8 mouse cellular contexts compared by ENCODE assay signal in the genomic region with DNA sequence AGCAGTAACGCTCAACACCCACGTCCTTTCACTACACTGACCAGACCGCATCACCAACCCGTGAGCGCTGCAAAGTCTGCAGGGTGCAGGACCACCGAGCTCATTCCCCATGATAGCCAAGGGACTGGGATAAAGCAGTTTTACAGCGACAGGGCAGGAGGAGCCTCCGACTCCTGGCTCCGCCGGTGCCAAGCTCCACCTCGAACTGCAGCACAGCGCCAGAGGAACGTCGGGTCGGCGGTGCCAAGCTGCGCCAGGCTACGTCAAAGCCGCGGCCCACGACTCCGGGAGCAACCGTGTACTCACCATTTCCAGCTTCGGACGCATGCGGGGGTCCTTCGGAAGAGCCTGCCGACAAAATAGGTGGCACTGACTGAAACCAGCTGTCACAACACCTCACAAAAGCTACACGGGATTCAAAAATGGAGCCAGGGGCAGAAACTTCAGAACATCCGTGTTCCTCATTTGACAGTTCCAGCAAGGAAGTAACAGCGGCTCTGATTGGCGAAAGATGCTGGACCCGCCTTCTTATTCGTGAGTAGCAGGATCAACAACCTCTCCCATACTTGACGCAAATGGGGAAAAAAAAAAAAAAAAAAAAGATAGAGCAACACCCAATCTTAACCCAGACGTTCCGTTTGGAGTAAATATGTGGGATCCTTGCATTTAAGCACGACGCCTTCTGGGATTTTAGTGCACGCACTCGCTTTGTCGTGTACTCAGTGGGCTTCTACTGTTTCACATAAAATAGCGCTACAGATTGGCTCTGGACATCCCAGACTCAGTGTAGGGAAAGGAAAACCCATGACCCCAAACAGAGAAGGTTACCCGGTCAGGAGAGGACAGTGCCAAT. TPM values are rescaled to one million over a fixed set of nuclear protein-coding genes. Genes with fewer than 3 reads are reported as not detected.
DNase-seq lines count a peak whose midpoint lies in the region; ATAC-seq and TF ChIP-seq lines count a peak whose summit lies in the region.

TSS of gene Zfp101 (minus strand) at position 460 of the 853 bp plus-strand sequence.

- peak within 1 kb of the TSS; percentile 66 for H3K9ac ChIP-seq in embryonic facial prominence, embryonic 15.5 days
- H3K9ac ChIP-seq in limb, embryonic 14.5 days (ENCODE audit: low read depth, low read length, severe bottlenecking): peak within 1 kb of the TSS; percentile 69
- H3K9ac ChIP-seq in midbrain, postnatal 0 days (replicated peaks; ENCODE audit: low read length, poor library complexity, severe bottlenecking): peak within 1 kb of the TSS; percentile 62

- peak within 1 kb of the TSS; percentile 68 for H3K27ac ChIP-seq in bone marrow, adult 2 months (ENCODE audit: control insufficient read depth, insufficient read depth, low read depth, low read length, poor library complexity)
- peak within 1 kb of the TSS; percentile 83 for H3K27ac ChIP-seq in embryonic facial prominence, embryonic 15.5 days (replicated peaks)
- peak within 1 kb of the TSS; percentile 73 for H3K27ac ChIP-seq in limb, embryonic 14.5 days (replicated peaks; ENCODE audit: low read depth, low read length)
- H3K27ac ChIP-seq in midbrain, postnatal 0 days (ENCODE audit: low read depth, low read length): peak within 1 kb of the TSS; percentile 79

- H3K4me3 ChIP-seq in bone marrow, adult 2 months (replicated peaks; ENCODE audit: control insufficient read depth, low read depth, low read length): peak within 1 kb of the TSS; percentile 88
- peak within 1 kb of the TSS; percentile 89 for H3K4me3 ChIP-seq in embryonic facial prominence, embryonic 15.5 days (replicated peaks)
- H3K4me3 ChIP-seq in limb, embryonic 14.5 days (replicated peaks; ENCODE audit: low read length): peak within 1 kb of the TSS; percentile 78
- H3K4me3 ChIP-seq in midbrain, postnatal 0 days (ENCODE audit: low read depth, low read length): peak within 1 kb of the TSS; percentile 83

- TF ChIP-seq POLR2A in bone marrow, adult 2 months (IDR thresholded peaks at IDR 0.05; ENCODE audit: borderline replicate concordance, control insufficient read depth, low read depth, low read length): peak; percentile 61; the same call in 1 of the 2 replicates
- 0 out of 2 replicates have a peak, but pooled peaks have one; percentile 30 for TF ChIP-seq POLR2A in limb, embryonic 14.5 days (IDR thresholded peaks at IDR 0.05; ENCODE audit: borderline replicate concordance, extremely low read depth, insufficient read depth, insufficient read length)

- H3K4me2 ChIP-seq in embryonic facial prominence, embryonic 15.5 days (replicated peaks): peak within 1 kb of the TSS; percentile 56
- H3K4me2 ChIP-seq in limb, embryonic 14.5 days (replicated peaks; ENCODE audit: low read depth, low read length, severe bottlenecking): peak within 1 kb of the TSS; percentile 63
- peak within 1 kb of the TSS; percentile 51 for H3K4me2 ChIP-seq in midbrain, postnatal 0 days (ENCODE audit: low read depth, low read length, poor library complexity, severe bottlenecking)

- peak; percentile 3; the same call in 1 of the 2 replicates for TF ChIP-seq CTCF in bone marrow, adult 2 months (IDR thresholded peaks at IDR 0.05; ENCODE audit: control insufficient read depth, insufficient read depth, low read length)
- TF ChIP-seq CTCF in midbrain, postnatal 0 days (IDR thresholded peaks at IDR 0.05): no peak

- no peaks in the 10 kb centered on the region for H3K9me3 ChIP-seq in embryonic facial prominence, embryonic 15.5 days (replicated peaks)
- H3K9me3 ChIP-seq in limb, embryonic 14.5 days (ENCODE audit: control insufficient read depth, low read length): no peaks in the 10 kb centered on the region
- no peaks in the 10 kb centered on the region for H3K9me3 ChIP-seq in midbrain, postnatal 0 days (ENCODE audit: low read length)

- H3K4me1 ChIP-seq in bone marrow, adult 2 months (ENCODE audit: control insufficient read depth, insufficient read depth, low read length): no peaks in the 10 kb centered on the region; the same call in 1 of the 2 replicates
- H3K4me1 ChIP-seq in embryonic facial prominence, embryonic 15.5 days: peaks cover 7% of the 10 kb centered on the region; the same call in 1 of the 2 replicates
- H3K4me1 ChIP-seq in limb, embryonic 14.5 days (ENCODE audit: control insufficient read depth, insufficient read depth, low read length): peaks cover 3% of the 10 kb centered on the region; the same call in 1 of the 2 replicates
- H3K4me1 ChIP-seq in midbrain, postnatal 0 days (ENCODE audit: insufficient read depth, low read length): no peaks in the 10 kb centered on the region

- peak; percentile 98 for DNase-seq in 416B (ENCODE audit: low read depth)
- peak; percentile 95 for DNase-seq in heart, adult 8-10 months (ENCODE audit: low spot score)
- peak; percentile 97 for DNase-seq in kidney, adult 9 months
- peak; percentile 96 for DNase-seq in limb, embryonic 14.5 days (ENCODE audit: low spot score)
- peak; percentile 97 for DNase-seq in midbrain, postnatal 0 days (ENCODE audit: low spot score)
- DNase-seq in spleen, postnatal 14 days (ENCODE audit: low spot score in 2 of 2): peak; percentile 62 to 79

- no peaks in the 10 kb centered on the region for H3K36me3 ChIP-seq in embryonic facial prominence, embryonic 15.5 days
- H3K36me3 ChIP-seq in limb, embryonic 14.5 days (ENCODE audit: control insufficient read depth, insufficient read depth, low read length): no peaks in the 10 kb centered on the region
- H3K36me3 ChIP-seq in midbrain, postnatal 0 days (ENCODE audit: insufficient read depth, low read length): no peaks in the 10 kb centered on the region

- ATAC-seq in embryonic facial prominence, embryonic 15.5 days (ENCODE audit: insufficient number of reproducible peaks, low FRiP score, low TSS enrichment, low read depth): peak; percentile 96
- peak; percentile 99 for ATAC-seq in limb, embryonic 14.5 days (ENCODE audit: low FRiP score, low read depth)
- ATAC-seq in midbrain, postnatal 0 days (ENCODE audit: low FRiP score): peak; percentile 99

- no peaks in the 10 kb centered on the region for H3K27me3 ChIP-seq in embryonic facial prominence, embryonic 15.5 days
- no peaks in the 10 kb centered on the region for H3K27me3 ChIP-seq in limb, embryonic 14.5 days (ENCODE audit: control insufficient read depth, insufficient read depth, low read length)
- H3K27me3 ChIP-seq in midbrain, postnatal 0 days (ENCODE audit: insufficient read depth, low read length): no peaks in the 10 kb centered on the region

- WGBS in bone marrow, adult 2 months: under 1% methylated on average over 44 of the region's 44 CpGs
- under 1% methylated on average over 44 of the region's 44 CpGs for WGBS in embryonic facial prominence, embryonic 15.5 days
- under 1% methylated on average over 44 of the region's 44 CpGs for WGBS in limb, embryonic 14.5 days
- WGBS in midbrain, postnatal 0 days: under 1% methylated on average over 44 of the region's 44 CpGs

RNA-seq across cellular contexts. Expression of gene Zfp101, which starts in this region (rescaled TPM):
- 9.0 and 13.9 TPM in 2 replicates for polyA plus RNA-seq in bone marrow, adult 2 months (2011; ENCODE audit: insufficient read depth, insufficient read length, low replicate concordance, missing spikeins)
- 13.7 and 15.8 TPM in 2 replicates for polyA plus RNA-seq in embryonic facial prominence, embryonic 15.5 days (2015; fragmentation: Nextera tagmentation; extraction: Ambion mirVana)
- 1 to 10 TPM; 3.0 to 6.1 (median 5.3) TPM for total RNA-seq in heart, adult 8-10 months (2022)
- polyA plus RNA-seq in limb, embryonic 14.5 days (2012; rRNA removed): 31.5 and 40.2 TPM in 2 replicates
- 19.1 and 20.1 TPM in 2 replicates for polyA plus RNA-seq in limb, embryonic 14.5 days (2014; fragmentation: Nextera tagmentation; extraction: Ambion mirVana)
- total RNA-seq in midbrain, postnatal 0 days (2014; rRNA removed): 13.6 and 28.9 TPM in 2 replicates
- polyA plus RNA-seq in midbrain, postnatal 0 days (2015; fragmentation: Nextera tagmentation; extraction: Ambion mirVana): 6.8 and 9.0 TPM in 2 replicates

Comparison
In these comparisons a context has a peak if more than half of its experiments do, and no peak if none do; other contexts are left out.
1. Peak in every context shown above with its lines: DNase-seq, ATAC-seq, H3K4me3 ChIP-seq and H3K27ac ChIP-seq.